Mouse (Mus musculus) forebrain, embryonic 12.5 days (tissue): ENCODE data around the gene Klhl11. TPM values are rescaled to one million over a fixed set of nuclear protein-coding genes. Genes with fewer than 3 reads are reported as not detected.

Experiments used
- ATAC-seq: fragments of 200-750 bp; cut with Nextera tagmentation; 2 replicates; pipeline ENCODE4 v1.8.0; 2017; ENCODE audit warnings: moderate TSS enrichment; ENCODE audit not compliant: low FRiP score
- H3K27ac ChIP-seq: fragments of 300-500 bp; sonication (generic); 2 replicates; pipeline ENCODE4 v1.5.1; 2016; ENCODE audit warnings: mild to moderate bottlenecking
- H3K27me3 ChIP-seq: fragments of 300-500 bp; sonication (generic); 2 replicates; pipeline ENCODE4 v1.6.1; 2016; ENCODE audit warnings: mild to moderate bottlenecking
- H3K36me3 ChIP-seq: fragments of 300-500 bp; sonication (generic); replicated peaks from 2 replicates; pipeline ENCODE4 v1.6.1; 2016; ENCODE audit warnings: mild to moderate bottlenecking
- H3K4me1 ChIP-seq: fragments of 300-500 bp; sonication (generic); 2 replicates; pipeline ENCODE4 v1.6.1; 2016
- H3K4me2 ChIP-seq: fragments of 300-500 bp; sonication (generic); 2 replicates; pipeline ENCODE4 v1.6.1; 2016; ENCODE audit warnings: mild to moderate bottlenecking, moderate library complexity
- H3K4me3 ChIP-seq: fragments of 300-500 bp; sonication (generic); replicated peaks from 2 replicates; pipeline ENCODE4 v1.5.1; 2016; ENCODE audit warnings: mild to moderate bottlenecking
- H3K9ac ChIP-seq: fragments of 300-500 bp; sonication (generic); 2 replicates; pipeline ENCODE4 v1.6.1; 2016; ENCODE audit warnings: mild to moderate bottlenecking
- H3K9me3 ChIP-seq: fragments of 300-500 bp; sonication (generic); 2 replicates; pipeline ENCODE4 v1.6.1; 2016
- WGBS: fragments of 180-500 bp; shearing (Covaris S2); methylation state at CpG from one replicate; pipeline ENCODE4 v1.1.7; 2016; 5-methylcytosine and 5-hydroxymethylcytosine counted together
- polyA plus RNA-seq: library from polyadenylated mRNA; unstranded; fragments of >200 nt; fragmentation: Nextera tagmentation; extraction: Ambion mirVana; gene quantifications from 2 replicates; pipeline ENCODE4 v1.2.1, GENCODE M21; 2016

The Klhl11 gene
- polyA plus RNA-seq, 1 experiment from 2014 or later = 13.9 TPM

- H3K4me3 ChIP-seq = no peak overlapping the region
- no peaks in the 10 kb centered on the region for H3K27me3 ChIP-seq
- H3K4me2 ChIP-seq = no peak overlapping the region
- H3K9ac ChIP-seq = no peak overlapping the region
- ATAC-seq = no peak
- H3K4me1 ChIP-seq = peaks cover 7% of the 10 kb centered on the region
- 94% methylated on average over 1 of the region's 1 CpGs for WGBS
- H3K27ac ChIP-seq = no peak overlapping the region
- H3K36me3 ChIP-seq = peaks cover 27% of the 10 kb centered on the region
- H3K9me3 ChIP-seq = no peaks in the 10 kb centered on the region
Observed at GRCm38 (mm10) chr11:100465229-100465792, 7.2 kb downstream of the Klhl11 start.

GRCm38 (mm10) chr11:100462699-100463098, 9.8 kb downstream of the Klhl11 start:
- Histone ChIP-seq H3K4me3 (no peak overlapping the region), H3K9ac (no peak overlapping the region), H3K27me3 (no peaks in the 10 kb centered on the region), H3K27ac (no peak overlapping the region), H3K4me1 (no peaks in the 10 kb centered on the region), H3K4me2 (no peak overlapping the region), H3K9me3 (no peaks in the 10 kb centered on the region), H3K36me3 (peaks cover 35% of the 10 kb centered on the region)
- ATAC-seq = no peak
- WGBS = 94% methylated on average over 10 of the region's 10 CpGs

GRCm38 (mm10) chr11:100457711-100458110, 14.8 kb downstream of the Klhl11 start:
- 93% methylated on average over 5 of the region's 5 CpGs for WGBS
- H3K4me2 ChIP-seq = no peak overlapping the region
- no peaks in the 10 kb centered on the region for H3K4me1 ChIP-seq
- H3K9me3 ChIP-seq = no peaks in the 10 kb centered on the region
- no peaks in the 10 kb centered on the region for H3K27me3 ChIP-seq
- ATAC-seq = no peak
- no peak overlapping the region for H3K27ac ChIP-seq
- H3K4me3 ChIP-seq = no peak overlapping the region
- no peak overlapping the region for H3K9ac ChIP-seq
- peaks cover 38% of the 10 kb centered on the region for H3K36me3 ChIP-seq

- H3K27ac ChIP-seq = no peak overlapping the region
- H3K9me3 ChIP-seq = no peaks in the 10 kb centered on the region
- no peak overlapping the region for H3K4me2 ChIP-seq
- H3K4me1 ChIP-seq = no peaks in the 10 kb centered on the region
- H3K27me3 ChIP-seq = no peaks in the 10 kb centered on the region
- H3K9ac ChIP-seq = no peak overlapping the region
- no peak for ATAC-seq
- peaks cover 35% of the 10 kb centered on the region for H3K36me3 ChIP-seq
- WGBS = 79% methylated on average over 4 of the region's 4 CpGs
- H3K4me3 ChIP-seq = no peak overlapping the region
Observed at GRCm38 (mm10) chr11:100457247-100457646, 15.3 kb downstream of the Klhl11 start.

GRCm38 (mm10) chr11:100442625-100443024, 29.9 kb downstream of the Klhl11 start:
- no peak overlapping the region for H3K27ac ChIP-seq
- WGBS = 89% methylated on average over 6 of the region's 6 CpGs

GRCm38 (mm10) chr11:100441797-100442196, 30.7 kb downstream of the Klhl11 start, which contains the start of the genes Nt5c3b and Klhl10:
Gene Nt5c3b, minus strand, starts transcription at chr11:100441808.
Gene Klhl10, plus strand, starts transcription at chr11:100441917.
- peak within 1 kb of the TSS; percentile 60 for H3K27ac ChIP-seq
- H3K4me3 ChIP-seq = peak within 1 kb of the TSS; percentile 81
- H3K4me1 ChIP-seq = peaks cover 16% of the 10 kb centered on the region
- ATAC-seq = no peak
- H3K36me3 ChIP-seq = peaks cover 9% of the 10 kb centered on the region
- WGBS = 87% methylated on average over 8 of the region's 8 CpGs
- peak within 1 kb of the TSS; percentile 82 for H3K4me2 ChIP-seq
- no peaks in the 10 kb centered on the region for H3K27me3 ChIP-seq
- no peaks in the 10 kb centered on the region for H3K9me3 ChIP-seq
- peak within 1 kb of the TSS; percentile 88 for H3K9ac ChIP-seq

More at GRCm38 (mm10) chr11:100442625-100443024, 29.9 kb downstream of the Klhl11 start:
- ATAC-seq = no peak
- H3K27me3 ChIP-seq = no peaks in the 10 kb centered on the region
- no peaks in the 10 kb centered on the region for H3K9me3 ChIP-seq
- peaks cover 7% of the 10 kb centered on the region for H3K36me3 ChIP-seq
- peaks cover 16% of the 10 kb centered on the region for H3K4me1 ChIP-seq
- H3K9ac ChIP-seq = no peak overlapping the region
- no peak overlapping the region for H3K4me3 ChIP-seq
- H3K4me2 ChIP-seq = no peak overlapping the region

- Histone ChIP-seq H3K27me3 (no peaks in the 10 kb centered on the region), H3K4me2 (peak overlapping the region; percentile 82), H3K9me3 (no peaks in the 10 kb centered on the region), H3K4me1 (peaks cover 17% of the 10 kb centered on the region), H3K4me3 (peak overlapping the region; percentile 81), H3K9ac (peak overlapping the region; percentile 88), H3K27ac (peak overlapping the region; percentile 60), H3K36me3 (peaks cover 16% of the 10 kb centered on the region)
- ATAC-seq = peak; percentile 97
- WGBS = 1% methylated on average over 47 of the region's 52 CpGs
Observed at GRCm38 (mm10) chr11:100440691-100441522, 31.6 kb downstream of the Klhl11 start.

- no peak overlapping the region for H3K4me2 ChIP-seq
- WGBS = 90% methylated on average over 1 of the region's 1 CpGs
- no peaks in the 10 kb centered on the region for H3K9me3 ChIP-seq
- no peak overlapping the region for H3K27ac ChIP-seq
- no peaks in the 10 kb centered on the region for H3K27me3 ChIP-seq
- peaks cover 19% of the 10 kb centered on the region for H3K4me1 ChIP-seq
- no peak overlapping the region for H3K9ac ChIP-seq
- H3K4me3 ChIP-seq = no peak overlapping the region
- ATAC-seq = no peak
- peaks cover 32% of the 10 kb centered on the region for H3K36me3 ChIP-seq
Observed at GRCm38 (mm10) chr11:100437901-100438300, 34.6 kb downstream of the Klhl11 start.

GRCm38 (mm10) chr11:100435678-100436246, 36.8 kb downstream of the Klhl11 start:
- H3K27me3 ChIP-seq = no peaks in the 10 kb centered on the region
- peaks cover 42% of the 10 kb centered on the region for H3K36me3 ChIP-seq
- no peaks in the 10 kb centered on the region for H3K9me3 ChIP-seq
- ATAC-seq = no peak
- peaks cover 13% of the 10 kb centered on the region for H3K4me1 ChIP-seq
- H3K27ac ChIP-seq = no peak overlapping the region
- 65% methylated on average over 9 of the region's 9 CpGs for WGBS
- H3K4me2 ChIP-seq = no peak overlapping the region
- H3K4me3 ChIP-seq = no peak overlapping the region
- H3K9ac ChIP-seq = no peak overlapping the region

- H3K27ac ChIP-seq = no peak overlapping the region
- 95% methylated on average over 5 of the region's 5 CpGs for WGBS
- ATAC-seq = no peak
- H3K36me3 ChIP-seq = peaks cover 52% of the 10 kb centered on the region
- peaks cover 3% of the 10 kb centered on the region; the same call in 1 of the 2 replicates for H3K4me1 ChIP-seq
- H3K4me2 ChIP-seq = no peak overlapping the region
- no peak overlapping the region for H3K9ac ChIP-seq
- no peak overlapping the region for H3K4me3 ChIP-seq
- H3K9me3 ChIP-seq = no peaks in the 10 kb centered on the region
- no peaks in the 10 kb centered on the region for H3K27me3 ChIP-seq
Observed at GRCm38 (mm10) chr11:100432002-100432401, 40.5 kb downstream of the Klhl11 start.

GRCm38 (mm10) chr11:100430052-100430451, 42.5 kb downstream of the Klhl11 start:
- no peaks in the 10 kb centered on the region for H3K4me1 ChIP-seq
- no peak for ATAC-seq

GRCm38 (mm10) chr11:100428612-100429199, 43.8 kb downstream of the Klhl11 start:
- Histone ChIP-seq H3K36me3 (peaks cover 35% of the 10 kb centered on the region), H3K27me3 (no peaks in the 10 kb centered on the region), H3K4me2 (no peak overlapping the region), H3K9ac (no peak overlapping the region), H3K4me3 (no peak overlapping the region), H3K4me1 (no peaks in the 10 kb centered on the region; the same call in 1 of the 2 replicates), H3K9me3 (no peaks in the 10 kb centered on the region), H3K27ac (no peak overlapping the region)
- 84% methylated on average over 9 of the region's 9 CpGs for WGBS
- ATAC-seq = no peak

More at GRCm38 (mm10) chr11:100430052-100430451, 42.5 kb downstream of the Klhl11 start:
- WGBS = 87% methylated on average over 7 of the region's 7 CpGs
- H3K4me2 ChIP-seq = no peak overlapping the region
- no peaks in the 10 kb centered on the region for H3K27me3 ChIP-seq
- H3K4me3 ChIP-seq = no peak overlapping the region
- H3K36me3 ChIP-seq = peaks cover 40% of the 10 kb centered on the region
- no peak overlapping the region for H3K9ac ChIP-seq
- no peaks in the 10 kb centered on the region for H3K9me3 ChIP-seq
- no peak overlapping the region for H3K27ac ChIP-seq
